Mouse (Mus musculus): Measurements from ENCODE around the gene Mrpl45.
"Not testable (repeated sequence)": the region's sequence is repeated elsewhere in the genome, so short reads cannot be mapped to it uniquely, and the experiment has no call there.

The Mrpl45 gene

GRCm38 (mm10) chr11:97315504-97316503 lies at the start of gene Mrpl45:
Gene Mrpl45 (plus strand): TSS chr11:97315716.
- peak; percentile 100 for DNase-seq (ENCODE audit: low read depth, low spot score)

DNA sequence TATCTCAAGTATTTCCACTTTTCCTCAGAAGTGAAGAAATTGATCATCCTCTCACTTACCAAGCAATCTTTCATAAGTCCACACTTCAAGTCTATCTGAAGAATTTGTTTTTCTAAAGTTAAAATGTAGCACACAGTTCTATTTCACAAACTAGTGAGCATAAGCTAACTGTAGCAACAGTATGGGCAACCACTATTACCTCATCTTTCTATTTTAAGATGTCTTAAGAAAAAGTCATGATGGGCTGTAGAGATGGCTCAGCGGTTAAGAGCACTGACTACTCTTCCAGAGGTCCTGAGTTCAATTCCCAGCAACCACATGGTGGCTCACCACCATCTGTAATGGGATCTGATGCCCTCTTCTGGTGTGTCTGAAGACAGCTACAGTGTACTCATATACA lies 49.0 kb upstream of the Mrpl45 start:
- DNase-seq (ENCODE audit: low read depth, low spot score) = not testable (repeated sequence)

GRCm38 (mm10) chr11:97270004-97270403 lies 45.5 kb upstream of the Mrpl45 start:
- not testable (repeated sequence) for DNase-seq (ENCODE audit: low read depth, low spot score)

DNA sequence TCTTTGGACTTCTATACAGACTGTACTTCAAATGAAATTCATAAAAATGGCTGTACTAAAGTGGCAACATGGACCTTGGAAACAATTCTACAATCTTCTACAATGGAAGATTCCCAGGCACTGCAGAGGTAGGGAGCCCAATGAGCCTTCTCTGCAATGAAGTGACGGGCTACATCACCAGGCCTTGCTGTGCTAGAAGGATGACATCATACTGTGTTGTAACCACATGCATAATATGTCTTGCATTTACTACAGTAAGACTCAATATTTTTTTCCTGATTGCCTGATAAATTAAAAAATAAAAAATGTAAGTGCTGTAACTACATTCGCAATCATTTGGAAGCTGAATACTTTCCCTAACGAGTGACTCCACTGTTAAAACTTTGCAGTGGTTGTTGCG lies 42.7 kb upstream of the Mrpl45 start:
- no peak for DNase-seq (ENCODE audit: low read depth, low spot score)

DNA sequence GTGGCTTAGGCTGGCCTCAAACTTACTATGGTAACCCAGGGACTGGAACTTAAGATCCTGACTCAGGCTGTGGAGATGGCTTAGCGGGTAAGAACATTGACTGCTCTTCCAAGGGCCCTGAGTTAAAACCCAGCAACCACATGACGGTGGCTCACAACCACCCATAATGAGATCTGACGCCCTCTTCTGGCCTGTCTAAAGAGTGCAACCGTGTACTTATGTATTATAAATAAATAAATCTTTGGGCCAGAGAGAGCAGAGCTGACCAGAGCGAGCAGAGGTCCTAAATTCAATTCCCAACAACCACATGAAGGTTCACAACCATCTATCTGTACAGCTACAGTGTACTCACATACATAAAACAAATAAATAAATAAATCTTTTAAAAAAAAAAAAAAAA lies 41.9 kb upstream of the Mrpl45 start:
- peak; percentile 67 for DNase-seq (ENCODE audit: low read depth, low spot score)

GRCm38 (mm10) chr11:97274947-97275346 lies 40.6 kb upstream of the Mrpl45 start:
- DNase-seq (ENCODE audit: low read depth, low spot score) = not testable (repeated sequence)

- no peak for DNase-seq (ENCODE audit: low read depth, low spot score)
Measured at GRCm38 (mm10) chr11:97275349-97275748, 40.2 kb upstream of the Mrpl45 start.

DNA sequence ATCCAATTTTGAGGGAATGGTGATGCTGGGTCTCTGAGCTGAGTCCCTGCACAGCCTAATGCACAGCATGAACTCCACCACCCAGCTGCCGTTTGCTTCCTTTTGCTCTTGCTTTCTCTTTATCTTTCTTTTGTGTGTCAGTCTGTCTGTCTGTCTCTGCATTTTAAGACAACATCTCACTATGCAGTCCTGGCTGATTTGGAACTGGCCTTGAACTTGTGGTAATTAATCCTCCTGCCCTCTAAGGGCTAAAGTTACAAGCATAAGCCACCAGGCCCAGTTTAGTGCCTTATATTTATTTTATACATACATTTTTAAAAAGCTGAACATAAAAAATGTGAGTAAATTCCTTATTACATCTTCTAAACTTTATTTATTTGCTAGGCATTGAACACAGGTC lies 39.5 kb upstream of the Mrpl45 start:
- no peak for DNase-seq (ENCODE audit: low read depth, low spot score)

DNA sequence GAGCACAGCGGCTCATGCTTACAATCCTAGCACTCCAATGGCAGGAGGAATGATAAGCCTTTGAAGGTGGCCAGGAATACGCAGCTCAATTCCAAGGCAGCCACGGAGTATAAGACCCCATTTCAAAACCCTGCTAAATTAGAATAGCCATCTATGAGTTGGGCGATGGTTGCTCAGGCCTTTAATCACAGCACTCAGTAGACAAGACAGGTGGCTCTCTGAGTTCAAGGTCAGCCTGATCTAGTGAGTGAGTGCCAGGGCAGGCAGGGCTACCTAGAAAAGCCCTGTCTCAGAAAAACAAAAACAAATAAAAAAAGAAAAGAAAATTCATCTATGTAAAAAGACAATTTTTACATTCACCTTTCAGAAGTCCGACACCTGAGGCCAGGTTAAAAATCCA lies 38.4 kb upstream of the Mrpl45 start:
- no peak for DNase-seq (ENCODE audit: low read depth, low spot score)

GRCm38 (mm10) chr11:97278456-97278855 lies 37.1 kb upstream of the Mrpl45 start:
- no peak for DNase-seq (ENCODE audit: low read depth, low spot score)

GRCm38 (mm10) chr11:97279040-97279404 lies 36.5 kb upstream of the Mrpl45 start:
- DNase-seq (ENCODE audit: low read depth, low spot score) = no peak

GRCm38 (mm10) chr11:97279405-97280215 lies 35.9 kb upstream of the Mrpl45 start:
- DNase-seq (ENCODE audit: low read depth, low spot score) = peak; percentile 93

DNA sequence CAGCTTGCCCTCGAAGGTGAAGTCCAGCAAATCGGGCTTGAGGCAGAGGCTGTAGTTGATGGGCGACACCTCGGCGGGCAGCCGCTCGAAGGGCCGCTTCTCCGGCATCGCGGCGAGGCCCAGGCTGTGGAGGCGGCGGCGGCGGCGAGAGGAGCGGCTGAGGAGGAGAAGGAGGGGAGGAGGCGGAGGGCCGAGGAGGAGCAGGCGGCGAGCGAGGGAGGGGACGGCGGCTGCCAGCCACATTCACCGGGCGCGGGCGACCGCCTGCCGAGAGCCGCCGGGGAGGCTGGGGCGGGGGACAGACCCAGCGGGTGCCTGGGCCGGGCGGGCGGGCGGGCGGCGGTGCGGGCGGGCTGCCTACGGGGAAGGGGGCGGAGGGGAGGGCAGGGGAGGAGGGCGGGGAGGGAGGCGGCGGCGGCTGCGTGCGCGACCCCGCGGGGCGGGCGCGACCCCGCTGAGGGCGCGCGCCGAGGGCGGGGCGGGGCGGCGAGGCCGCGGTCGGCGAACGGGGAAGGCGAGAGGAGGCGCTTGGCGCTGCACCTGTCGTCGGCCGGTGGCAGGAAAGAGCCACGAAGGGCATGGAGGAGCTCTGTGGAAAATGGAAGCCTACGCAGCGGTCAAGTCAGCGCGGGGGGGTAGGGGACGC lies 35.2 kb upstream of the Mrpl45 start, which contains the start of gene Npepps:
Npepps (minus strand) TSS at position 423 of the 646 bp plus-strand sequence.
- peak; percentile 58 for DNase-seq (ENCODE audit: low read depth, low spot score)

- no peak for DNase-seq (ENCODE audit: low read depth, low spot score)
Measured at GRCm38 (mm10) chr11:97282179-97282578, 33.3 kb upstream of the Mrpl45 start.

- DNase-seq (ENCODE audit: low read depth, low spot score) = no peak
Measured at GRCm38 (mm10) chr11:97284854-97285253, 30.7 kb upstream of the Mrpl45 start.

DNA sequence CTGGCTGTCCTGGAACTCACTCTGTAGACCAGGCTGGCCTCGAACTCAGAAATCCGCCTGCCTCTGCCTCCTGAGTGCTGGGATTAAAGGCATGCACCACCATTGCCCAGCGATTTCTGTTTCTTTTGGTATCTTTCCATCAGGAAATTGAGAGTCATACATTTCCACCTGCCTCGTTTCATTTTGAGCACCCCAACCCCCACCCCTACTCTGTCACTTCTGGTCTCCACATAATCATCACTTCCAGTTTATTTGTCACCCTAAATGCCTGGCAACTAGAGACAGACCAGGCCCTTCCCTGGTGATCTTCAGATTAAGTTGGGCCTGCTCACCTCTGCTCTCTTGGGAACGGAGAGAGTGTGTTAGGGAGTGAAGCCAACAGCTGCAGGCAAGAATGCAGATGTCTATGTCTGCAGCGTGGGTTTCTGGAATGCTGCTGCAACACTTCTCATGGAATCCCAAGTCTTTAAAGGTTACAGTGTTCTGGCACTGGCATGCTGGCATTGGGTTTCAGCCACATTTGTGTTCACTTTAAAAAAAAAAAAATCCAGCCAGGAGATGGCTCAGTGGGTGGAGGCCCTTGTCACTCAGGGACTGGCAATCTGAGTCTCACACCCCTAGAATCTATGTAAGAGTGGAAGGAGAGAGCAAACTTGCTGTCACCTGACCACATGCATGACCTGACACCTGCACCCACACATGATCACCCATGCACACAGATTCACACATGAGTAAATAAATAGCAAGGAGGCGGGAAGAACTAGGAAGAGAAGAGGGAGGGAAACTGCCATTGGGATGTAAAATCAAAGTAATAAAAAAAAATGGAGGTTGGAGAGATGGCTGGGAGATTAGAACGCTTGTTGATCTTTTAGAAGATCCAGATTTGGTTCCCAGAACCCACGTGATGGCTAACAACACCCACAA lies 29.4 kb upstream of the Mrpl45 start:
- DNase-seq (ENCODE audit: low read depth, low spot score) = no peak

DNA sequence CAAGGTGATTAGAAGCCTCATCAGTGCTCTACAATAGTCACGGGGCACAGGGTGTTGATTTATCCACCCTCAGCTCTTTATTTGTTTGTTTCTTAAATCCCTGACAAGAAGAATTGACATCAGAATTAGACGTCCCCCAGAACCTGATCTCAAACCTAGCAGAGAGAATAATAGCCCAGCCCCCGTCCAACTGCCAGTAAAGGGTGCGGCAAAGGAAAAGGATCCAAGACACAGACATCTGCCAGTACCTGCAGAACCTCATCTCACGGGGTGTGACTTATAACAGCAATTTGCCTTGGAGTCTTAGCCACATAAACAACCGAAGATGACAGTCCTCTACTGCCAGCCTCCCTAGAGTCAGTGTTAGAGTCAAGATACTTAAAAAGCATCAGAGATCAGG lies 28.5 kb upstream of the Mrpl45 start:
- no peak for DNase-seq (ENCODE audit: low read depth, low spot score)

DNA sequence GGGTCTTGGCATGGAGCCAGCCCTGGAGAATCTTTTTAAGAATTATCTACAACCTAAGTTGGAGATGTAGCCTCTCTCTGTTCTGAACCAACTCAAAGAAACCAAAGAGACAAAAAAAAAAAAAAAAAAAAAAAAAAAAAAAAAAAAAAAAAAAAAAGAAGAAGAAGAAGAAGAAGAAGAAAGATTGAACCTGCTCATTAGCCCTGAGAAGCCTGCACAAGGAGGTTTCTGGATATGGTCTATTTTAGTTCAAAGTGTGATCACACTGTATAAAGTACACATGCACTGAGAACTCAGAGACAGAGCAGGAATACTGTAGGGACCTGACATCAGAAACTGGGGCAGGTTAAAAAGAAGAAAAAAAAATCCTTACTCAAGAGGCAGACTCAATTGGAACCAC lies 27.9 kb upstream of the Mrpl45 start:
- no peak for DNase-seq (ENCODE audit: low read depth, low spot score)

DNA sequence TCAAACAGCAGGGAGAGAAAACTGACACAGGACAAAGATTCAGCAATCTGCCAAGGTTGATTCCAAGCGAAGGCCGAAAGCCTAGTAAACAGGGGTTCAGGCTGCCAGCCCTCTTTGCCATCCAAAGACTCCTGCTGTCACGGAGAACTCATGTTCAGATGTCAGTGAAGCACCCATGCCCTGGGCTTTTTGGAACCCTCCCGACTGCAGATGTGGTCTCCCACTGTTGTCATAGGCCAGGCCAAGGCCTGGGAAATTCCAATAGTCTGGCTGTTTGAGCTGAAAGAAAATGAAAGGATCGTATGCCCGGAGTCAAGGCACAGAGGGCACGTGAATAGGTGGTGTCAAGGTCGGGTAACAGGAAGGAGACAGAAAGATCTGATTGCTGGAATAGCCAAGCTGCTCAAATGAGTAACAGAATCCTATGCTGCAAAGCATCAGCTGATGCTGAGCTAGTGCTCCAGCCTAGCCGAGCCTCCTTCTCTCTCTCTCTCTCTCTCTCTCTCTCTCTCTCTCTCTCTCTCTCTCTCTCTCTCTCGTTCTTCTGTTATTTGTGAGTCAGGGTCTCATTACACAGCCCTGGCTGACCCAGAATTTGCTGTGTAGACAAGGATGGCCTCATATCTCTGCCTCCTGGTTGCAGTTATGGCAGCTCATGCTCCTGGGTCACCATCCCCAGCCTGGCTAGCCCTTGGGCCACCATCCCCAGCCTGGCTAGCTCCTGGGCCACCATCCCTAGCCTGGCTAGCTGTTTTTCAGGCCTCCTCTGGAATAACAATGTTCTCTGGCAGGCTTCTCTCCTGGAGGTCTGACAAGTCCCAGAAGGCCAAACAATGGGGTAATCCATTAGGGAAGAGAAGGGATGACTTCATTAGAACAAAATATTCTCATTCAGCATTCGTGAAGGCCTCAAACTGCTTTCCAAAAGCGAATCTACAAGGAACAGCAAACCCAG lies 26.0 kb upstream of the Mrpl45 start:
- no peak for DNase-seq (ENCODE audit: low read depth, low spot score)

DNA sequence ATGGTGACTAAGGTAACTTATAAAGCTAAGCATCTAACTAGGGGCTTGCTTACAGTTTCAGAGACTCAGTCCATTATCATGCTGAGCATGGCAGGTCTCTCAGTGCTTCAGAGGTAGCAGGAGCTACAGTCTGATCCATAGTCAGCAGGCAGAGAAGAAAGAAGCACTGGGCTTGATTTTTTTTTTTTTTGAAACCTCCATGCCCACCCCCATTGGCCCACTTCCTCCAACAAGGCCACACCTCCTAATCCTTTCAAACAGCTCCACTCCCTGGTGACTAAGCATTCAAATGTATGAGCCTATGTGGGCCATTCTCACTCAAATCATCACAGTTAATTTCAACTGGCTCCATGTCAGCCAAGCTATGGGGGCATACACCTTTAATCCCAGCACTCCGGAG lies 22.8 kb upstream of the Mrpl45 start:
- DNase-seq (ENCODE audit: low read depth, low spot score) = no peak
